Mouse (Mus musculus): ENCODE results near the gene Sorbs1.

Gene Sorbs1

DNA sequence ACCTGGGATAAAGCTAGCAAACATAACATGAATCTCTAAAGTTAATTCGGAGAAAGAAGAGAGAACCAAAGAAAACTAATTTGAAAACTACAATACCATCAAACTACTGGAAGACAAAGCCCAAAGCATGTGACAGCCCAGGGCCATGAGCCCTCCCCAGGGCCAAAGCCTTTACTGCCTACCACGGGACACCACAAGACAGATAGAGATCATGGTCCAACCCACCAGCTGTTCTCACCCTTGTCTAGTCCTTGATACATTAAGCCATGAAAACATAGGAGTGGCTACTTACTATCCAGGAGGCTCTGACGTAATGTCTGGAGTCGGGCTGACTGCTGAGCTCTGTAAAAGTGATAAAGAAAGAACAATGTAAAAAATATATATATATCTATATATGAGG lies 176.9 kb downstream of the Sorbs1 start:
- no peak for DNase-seq

- DNase-seq = no peak
Observed at GRCm38 (mm10) chr19:40333905-40334304, 179.7 kb downstream of the Sorbs1 start.

- DNase-seq = no peak
Observed at GRCm38 (mm10) chr19:40333081-40333480, 180.5 kb downstream of the Sorbs1 start.

GRCm38 (mm10) chr19:40332303-40332702 lies 181.3 kb downstream of the Sorbs1 start:
- no peak for DNase-seq

DNA sequence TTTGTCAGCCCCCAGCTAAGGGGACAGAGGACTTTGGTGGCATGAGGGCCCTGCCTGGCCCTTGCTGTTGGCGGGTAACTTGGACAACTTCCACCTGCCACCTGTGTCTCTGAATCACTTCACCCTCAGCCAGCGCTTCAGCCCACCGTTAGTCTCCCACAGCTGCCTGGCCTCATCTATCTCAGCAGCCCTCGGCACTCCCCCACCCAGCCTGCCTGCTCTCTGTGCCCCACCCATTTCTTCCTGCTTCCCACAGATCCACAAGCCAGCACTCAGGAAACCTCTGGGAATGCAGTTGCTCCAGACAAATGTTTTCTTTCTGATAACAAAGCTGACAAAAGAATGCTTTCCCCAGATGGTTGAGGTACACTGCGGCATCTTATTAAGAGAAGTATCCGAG lies 181.7 kb downstream of the Sorbs1 start:
- no peak for DNase-seq

DNA sequence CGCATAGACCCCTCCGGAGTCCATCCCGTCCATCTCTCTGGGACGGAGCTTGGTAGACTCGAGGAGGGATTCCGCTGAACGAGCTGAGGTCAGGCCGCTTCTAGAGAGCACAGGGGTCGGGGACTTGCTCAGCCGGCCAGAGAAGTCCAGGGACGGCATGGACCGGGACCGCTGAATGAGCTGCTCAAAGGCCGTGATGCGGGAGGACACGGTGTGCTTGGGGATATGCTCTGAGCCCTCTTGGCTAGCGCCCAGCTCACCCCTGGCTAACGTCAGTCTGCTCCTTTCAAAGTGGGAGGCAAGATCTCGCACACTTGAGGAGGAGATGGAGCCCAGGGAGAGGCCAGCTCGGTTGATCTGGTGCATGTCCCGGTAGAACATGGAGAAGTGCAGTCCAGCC lies 187.5 kb downstream of the Sorbs1 start:
- DNase-seq = no peak

- no peak for DNase-seq
Observed at GRCm38 (mm10) chr19:40325381-40325780, 188.2 kb downstream of the Sorbs1 start.

- DNase-seq = no peak
Observed at GRCm38 (mm10) chr19:40322226-40322625, 191.4 kb downstream of the Sorbs1 start.

DNA sequence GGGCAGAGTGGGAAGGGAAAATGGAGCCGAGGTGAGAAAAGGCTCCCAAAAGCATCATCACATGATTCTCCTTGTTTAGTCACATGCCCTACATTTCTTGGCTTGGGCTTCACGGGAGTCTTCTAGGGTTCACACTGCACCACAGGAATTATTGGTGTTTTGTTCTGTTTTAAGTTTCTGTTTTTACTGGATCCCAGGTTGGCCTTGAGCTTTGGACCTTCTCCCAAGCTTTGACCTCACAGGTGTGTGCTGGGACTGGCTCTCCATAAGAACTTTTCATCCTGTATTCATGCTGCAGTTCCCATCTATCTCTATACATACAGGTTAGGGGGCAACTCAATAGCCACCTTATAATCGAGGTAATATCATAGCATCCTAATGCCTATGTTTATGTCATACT lies 194.4 kb downstream of the Sorbs1 start:
- DNase-seq = no peak

- DNase-seq = no peak
Observed at GRCm38 (mm10) chr19:40318511-40318910, 195.1 kb downstream of the Sorbs1 start.

DNA sequence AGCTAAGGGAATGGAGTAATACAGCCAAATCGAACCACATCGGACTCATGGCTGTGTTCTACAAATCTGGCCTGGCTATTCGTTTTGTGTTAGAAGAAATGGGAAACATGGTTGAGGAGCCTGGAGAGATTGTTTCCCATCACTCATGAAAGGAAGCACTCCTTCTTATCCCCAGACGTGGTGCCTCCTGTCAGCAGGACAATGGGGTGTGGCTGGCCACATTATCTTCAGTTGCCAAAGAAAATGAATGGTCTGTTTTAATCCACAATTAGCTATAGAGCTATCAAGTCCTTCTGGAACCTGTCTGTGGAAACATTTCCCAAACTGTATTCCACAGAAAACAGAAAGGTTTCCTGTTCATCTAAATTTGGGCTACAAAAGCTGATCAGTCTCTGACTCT lies 196.6 kb downstream of the Sorbs1 start:
- DNase-seq = no peak

DNA sequence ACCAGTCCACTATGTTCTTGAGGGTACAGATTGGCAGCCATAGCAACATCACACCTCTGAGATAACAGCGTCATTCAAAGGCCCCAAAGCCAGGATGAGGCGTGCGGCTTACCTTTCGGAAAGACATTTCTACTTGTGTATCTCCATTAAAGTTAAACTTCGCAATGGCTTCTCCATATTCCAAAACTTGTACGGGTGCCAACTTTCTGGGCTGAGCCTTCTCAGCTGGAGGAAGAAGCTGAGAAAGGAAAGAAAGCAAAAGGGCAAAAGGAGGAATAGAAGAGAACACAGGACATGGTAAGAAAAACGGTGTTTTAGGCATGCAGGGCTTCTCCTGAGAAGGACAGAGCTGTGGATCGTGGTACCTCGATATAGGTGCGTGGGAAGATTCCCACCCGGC lies 199.3 kb downstream of the Sorbs1 start:
- no peak for DNase-seq

DNA sequence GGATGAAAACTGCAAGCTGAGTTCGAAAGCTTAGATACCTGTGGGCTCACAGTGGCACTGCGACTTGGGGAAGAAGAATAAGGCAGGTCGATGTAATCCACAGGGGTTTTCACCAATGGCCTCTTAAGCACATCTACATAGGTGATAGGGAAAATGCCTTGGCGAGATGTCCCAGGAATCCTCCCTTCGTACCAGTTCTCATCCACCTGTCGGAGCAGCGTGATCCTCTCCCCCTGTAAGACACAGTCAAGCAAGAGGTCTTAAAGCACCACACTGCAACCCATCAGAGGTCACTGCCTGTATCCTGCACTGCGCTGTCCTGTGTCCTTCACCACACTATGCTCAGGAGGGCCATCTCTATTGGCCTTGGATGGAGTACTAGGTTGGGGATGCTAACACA lies 201.9 kb downstream of the Sorbs1 start:
- DNase-seq = no peak

GRCm38 (mm10) chr19:40310410-40311130 lies 203.0 kb downstream of the Sorbs1 start:
- no peak for DNase-seq

GRCm38 (mm10) chr19:40309911-40310310 lies 203.7 kb downstream of the Sorbs1 start:
- no peak for DNase-seq

DNA sequence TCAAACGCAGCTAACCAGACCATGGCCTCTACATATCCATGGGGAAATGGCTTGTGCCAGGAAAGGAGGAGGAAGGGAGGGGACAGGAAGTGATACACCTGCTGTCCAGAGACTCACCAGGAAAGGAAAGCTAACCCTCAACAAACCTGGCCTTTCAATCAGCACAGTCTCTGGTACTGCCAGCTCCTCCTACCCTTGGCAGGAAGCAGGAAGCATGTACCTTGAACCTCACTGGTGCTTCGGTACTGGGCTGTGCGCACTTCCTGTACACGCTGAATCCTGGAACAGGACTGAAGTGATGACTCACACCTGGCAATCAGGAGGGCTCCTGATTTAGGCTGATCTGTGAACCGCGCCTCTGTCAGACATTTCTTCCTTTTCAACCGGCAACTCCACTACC lies 206.0 kb downstream of the Sorbs1 start:
- no peak for DNase-seq

DNA sequence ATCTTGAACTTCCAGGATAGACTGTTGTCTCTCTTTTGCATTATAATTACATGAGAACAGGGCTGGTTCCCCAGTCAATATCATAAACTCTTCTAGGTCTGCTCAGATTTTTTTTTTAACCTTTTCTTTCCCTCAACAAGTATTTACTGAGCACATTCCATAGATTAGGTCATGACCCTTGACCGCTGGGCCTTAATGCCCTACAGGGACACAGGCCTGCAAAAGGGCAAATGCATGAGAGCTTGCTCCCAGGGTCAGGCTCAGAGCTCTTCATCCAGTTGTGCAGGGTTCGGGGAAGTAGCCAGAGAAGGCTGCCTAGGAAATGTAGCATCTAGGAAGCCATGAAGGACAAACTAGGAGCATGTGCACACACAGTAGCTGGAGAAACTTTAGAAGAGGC lies 206.9 kb downstream of the Sorbs1 start:
- no peak for DNase-seq

- no peak for DNase-seq
Observed at GRCm38 (mm10) chr19:40305456-40305855, 208.1 kb downstream of the Sorbs1 start.

- peak; percentile 36 for DNase-seq
Observed at GRCm38 (mm10) chr19:40302916-40303315, 210.7 kb downstream of the Sorbs1 start.

DNA sequence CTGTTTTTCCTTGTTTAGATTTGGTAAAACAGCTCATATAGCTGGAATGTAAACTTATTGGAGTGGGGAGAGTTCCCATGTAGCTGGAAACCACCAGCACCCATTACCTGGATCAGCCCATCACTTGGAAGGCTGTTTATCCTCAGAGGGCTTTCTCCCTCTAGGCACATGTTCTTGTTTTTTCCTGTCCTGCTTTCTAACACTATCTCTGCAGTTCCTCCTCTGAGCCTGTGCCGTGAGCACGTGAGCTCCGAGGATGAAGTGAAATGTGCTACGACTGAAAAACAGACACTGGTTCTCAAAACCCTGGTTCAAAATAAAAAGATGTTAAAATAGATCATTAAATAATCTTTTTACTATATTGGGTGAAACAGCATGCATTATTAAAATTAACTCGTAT lies 211.1 kb downstream of the Sorbs1 start:
- DNase-seq = no peak

GRCm38 (mm10) chr19:40299983-40300759 lies 213.4 kb downstream of the Sorbs1 start:
- peak; percentile 31 for DNase-seq

DNA sequence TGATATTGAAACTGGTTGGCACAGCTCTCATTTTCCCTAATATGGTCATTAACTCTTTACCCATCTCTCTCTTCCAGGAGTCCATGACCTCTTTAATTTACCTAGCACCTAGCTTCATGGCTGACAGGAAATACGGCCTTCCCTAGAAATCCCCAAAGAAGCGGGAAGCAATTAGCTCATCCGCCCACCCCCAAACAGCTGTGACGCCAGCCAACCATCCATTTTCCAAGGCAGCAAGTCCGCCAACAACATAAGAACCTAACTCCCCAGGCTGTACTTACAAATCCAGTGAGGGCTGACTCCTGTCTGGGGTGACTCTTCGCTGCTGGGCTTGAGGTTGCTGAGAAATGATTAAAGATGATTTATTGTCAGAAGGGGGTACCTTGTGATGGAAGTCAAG lies 214.4 kb downstream of the Sorbs1 start:
- DNase-seq = no peak

DNA sequence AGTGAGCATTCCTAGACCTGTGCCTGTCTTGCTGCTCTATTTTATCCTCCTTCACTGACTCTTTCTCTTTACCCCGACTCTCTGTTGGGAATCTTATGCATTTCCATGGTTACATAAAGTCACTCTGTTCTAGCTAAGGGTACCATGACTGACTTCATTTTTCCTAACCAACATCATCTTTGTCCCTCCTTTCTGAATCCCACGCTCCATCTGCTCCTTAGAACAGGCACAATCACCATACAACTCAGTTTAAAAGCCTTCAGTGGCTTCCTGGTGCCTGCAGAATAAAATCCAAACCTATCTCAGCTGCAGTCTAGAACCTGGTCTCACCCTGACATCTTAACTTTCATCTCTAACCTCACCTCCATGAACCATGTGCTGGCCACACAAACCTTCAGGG lies 215.0 kb downstream of the Sorbs1 start:
- no peak for DNase-seq

GRCm38 (mm10) chr19:40297798-40298144 lies 215.8 kb downstream of the Sorbs1 start:
- DNase-seq = no peak

Data from right cerebral cortex, postnatal 14 days (tissue).